Mouse (Mus musculus) liver, adult 2 months (tissue): ENCODE measurements at regions not wholly inside any gene's neighbourhood (a gene's known extent, or its start where the extent isn't known, plus 50 kb on each side); places are given as distances from the start of the nearest gene placed in this dataset.

Experiments
- CTCF ChIP-seq: fragments of 200-500 bp; IDR thresholded peaks from 2 replicates; pipeline ENCODE4 v1.5.1; 2011; ENCODE audit warnings: low read depth, low read length, control low read depth
- POLR2A ChIP-seq: fragments of 200-500 bp; IDR thresholded peaks from 2 replicates; pipeline ENCODE4 v1.6.1; 2011; ENCODE audit warnings: low read length, control low read depth; ENCODE audit not compliant: insufficient read depth; ENCODE audit errors: extremely low read depth

DNA sequence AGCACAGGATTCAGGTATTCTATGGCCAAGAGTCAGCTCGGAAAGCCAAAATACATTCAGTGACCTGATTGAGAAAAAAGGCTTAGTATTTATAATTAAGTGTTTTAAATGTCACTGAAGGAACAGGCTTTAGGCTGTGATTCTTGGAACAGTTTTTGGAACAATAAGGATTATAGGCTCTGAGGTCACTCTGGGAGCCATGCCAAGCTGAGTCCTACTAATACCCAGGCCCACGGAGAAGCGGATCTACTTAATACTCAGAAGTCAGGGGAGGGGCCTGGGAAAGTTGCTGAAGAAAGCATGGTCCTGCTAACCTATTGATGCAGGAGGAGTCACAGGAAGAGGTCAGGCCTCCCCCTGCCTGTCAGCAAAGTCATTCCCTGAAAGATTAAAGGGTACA is 121.7 kb downstream of the Syk start:
- no peak for TF ChIP-seq POLR2A
- TF ChIP-seq CTCF: no peak
